Mouse (Mus musculus): ENCODE measurements around the gene Lrrc66.

GRCm38 (mm10) chr5:73601361-73601763 lies 31.0 kb downstream of the Lrrc66 start:
- no peak for TF ChIP-seq MAFK (IDR thresholded peaks at IDR 0.05; ENCODE audit: insufficient read depth, low read depth, low read length)
- TF ChIP-seq CHD2 (IDR thresholded peaks at IDR 0.05; ENCODE audit: low read depth, low read length), result no peak
- no peak for TF ChIP-seq HCFC1 (IDR thresholded peaks at IDR 0.05; ENCODE audit: borderline replicate concordance, insufficient read depth, low read length)
- TF ChIP-seq ZNF384 (IDR thresholded peaks at IDR 0.05; ENCODE audit: low read depth, low read length), result no peak

Data from ES-E14 (cell line).